Mouse (Mus musculus): ENCODE measurements around the gene Foxn3. TPM values are rescaled to one million over a fixed set of nuclear protein-coding genes. Genes with fewer than 3 reads are reported as not detected.

The Foxn3 gene
- polyA plus RNA-seq, 1 experiment: 5.8 TPM

- Histone ChIP-seq H3K27me3 (ENCODE audit: control insufficient read depth, insufficient read depth, insufficient read length) (no peaks in the 10 kb centered on the region), H3K36me3 (ENCODE audit: control insufficient read depth, insufficient read depth) (no peaks in the 10 kb centered on the region), H3K79me2 (ENCODE audit: control insufficient read depth, insufficient read depth) (no peaks in the 10 kb centered on the region), H3ac (ENCODE audit: control insufficient read depth, insufficient read length) (no peak overlapping the region), H3K4me2 (ENCODE audit: low read depth) (no peak overlapping the region), H3K4me3 (no peak overlapping the region)
- no peak for TF ChIP-seq E2F4 (IDR thresholded peaks at IDR 0.05; ENCODE audit: insufficient read depth)
- no peak for TF ChIP-seq POLR2AphosphoS2 (IDR thresholded peaks at IDR 0.05; ENCODE audit: insufficient read length, low read depth)
- no peak for TF ChIP-seq POLR2A (IDR thresholded peaks at IDR 0.05; ENCODE audit: insufficient read length, low read depth)
- no peak for TF ChIP-seq TCF3 (IDR thresholded peaks at IDR 0.05; ENCODE audit: insufficient read length, low read depth)
- TF ChIP-seq USF1 (IDR thresholded peaks at IDR 0.05; ENCODE audit: low read depth): no peak
- no peak for TF ChIP-seq CEBPB (IDR thresholded peaks at IDR 0.05; ENCODE audit: insufficient read depth, poor library complexity, severe bottlenecking)
- no peak for TF ChIP-seq TCF12 (IDR thresholded peaks at IDR 0.05; ENCODE audit: insufficient read depth, poor library complexity, severe bottlenecking)
- TF ChIP-seq MYOD1 (IDR thresholded peaks at IDR 0.05; ENCODE audit: control insufficient read depth in 1 of 3, insufficient read length in 2 of 3, low read depth in 2 of 3): no peak
- TF ChIP-seq SRF (IDR thresholded peaks at IDR 0.05; ENCODE audit: control insufficient read depth, insufficient read length, low read depth): no peak
- TF ChIP-seq MYOG (IDR thresholded peaks at IDR 0.05; ENCODE audit: control insufficient read depth in 1 of 3, insufficient read depth in 1 of 3, insufficient read length in 2 of 3, low read depth in 2 of 3): no peak
- no peak for TF ChIP-seq MAX (IDR thresholded peaks at IDR 0.05; ENCODE audit: low read depth)
- no peak for TF ChIP-seq REST (IDR thresholded peaks at IDR 0.05; ENCODE audit: insufficient read depth, insufficient read length)
These were observed 301.2 kb downstream of the Foxn3 start for GRCm38 (mm10) chr12:99262066-99262599.

- TF ChIP-seq MYOG (IDR thresholded peaks at IDR 0.05; ENCODE audit: control insufficient read depth in 1 of 3, insufficient read depth in 1 of 3, insufficient read length in 2 of 3, low read depth in 2 of 3): no peak
- no peak for TF ChIP-seq REST (IDR thresholded peaks at IDR 0.05; ENCODE audit: insufficient read depth, insufficient read length)
- TF ChIP-seq MAX (IDR thresholded peaks at IDR 0.05; ENCODE audit: low read depth): no peak
- TF ChIP-seq TCF3 (IDR thresholded peaks at IDR 0.05; ENCODE audit: insufficient read length, low read depth): no peak
- no peak for TF ChIP-seq MYOD1 (IDR thresholded peaks at IDR 0.05; ENCODE audit: control insufficient read depth in 1 of 3, insufficient read length in 2 of 3, low read depth in 2 of 3)
- no peak for TF ChIP-seq TCF12 (IDR thresholded peaks at IDR 0.05; ENCODE audit: insufficient read depth, poor library complexity, severe bottlenecking)
- TF ChIP-seq SRF (IDR thresholded peaks at IDR 0.05; ENCODE audit: control insufficient read depth, insufficient read length, low read depth): no peak
- no peak for TF ChIP-seq POLR2A (IDR thresholded peaks at IDR 0.05; ENCODE audit: insufficient read length, low read depth)
- TF ChIP-seq E2F4 (IDR thresholded peaks at IDR 0.05; ENCODE audit: insufficient read depth): no peak
- no peak for TF ChIP-seq USF1 (IDR thresholded peaks at IDR 0.05; ENCODE audit: low read depth)
- TF ChIP-seq POLR2AphosphoS2 (IDR thresholded peaks at IDR 0.05; ENCODE audit: insufficient read length, low read depth): no peak
- TF ChIP-seq CEBPB (IDR thresholded peaks at IDR 0.05; ENCODE audit: insufficient read depth, poor library complexity, severe bottlenecking): no peak
- Histone ChIP-seq H3ac (ENCODE audit: control insufficient read depth, insufficient read length) (no peak overlapping the region), H3K36me3 (ENCODE audit: control insufficient read depth, insufficient read depth) (no peaks in the 10 kb centered on the region), H3K4me2 (ENCODE audit: low read depth) (no peak overlapping the region), H3K27me3 (ENCODE audit: control insufficient read depth, insufficient read depth, insufficient read length) (no peaks in the 10 kb centered on the region), H3K4me3 (no peak overlapping the region), H3K79me2 (ENCODE audit: control insufficient read depth, insufficient read depth) (no peaks in the 10 kb centered on the region)
These were observed 303.2 kb downstream of the Foxn3 start for GRCm38 (mm10) chr12:99260171-99260570.

GRCm38 (mm10) chr12:99257570-99257969 lies 305.8 kb downstream of the Foxn3 start:
- Histone ChIP-seq H3K4me2 (ENCODE audit: low read depth) (no peak overlapping the region), H3K79me2 (ENCODE audit: control insufficient read depth, insufficient read depth) (no peaks in the 10 kb centered on the region), H3K4me3 (no peak overlapping the region), H3K27me3 (ENCODE audit: control insufficient read depth, insufficient read depth, insufficient read length) (no peaks in the 10 kb centered on the region), H3ac (ENCODE audit: control insufficient read depth, insufficient read length) (no peak overlapping the region), H3K36me3 (ENCODE audit: control insufficient read depth, insufficient read depth) (no peaks in the 10 kb centered on the region)
- no peak for TF ChIP-seq TCF3 (IDR thresholded peaks at IDR 0.05; ENCODE audit: insufficient read length, low read depth)
- no peak for TF ChIP-seq MYOD1 (IDR thresholded peaks at IDR 0.05; ENCODE audit: control insufficient read depth in 1 of 3, insufficient read length in 2 of 3, low read depth in 2 of 3)
- no peak for TF ChIP-seq MAX (IDR thresholded peaks at IDR 0.05; ENCODE audit: low read depth)
- no peak for TF ChIP-seq CEBPB (IDR thresholded peaks at IDR 0.05; ENCODE audit: insufficient read depth, poor library complexity, severe bottlenecking)
- TF ChIP-seq REST (IDR thresholded peaks at IDR 0.05; ENCODE audit: insufficient read depth, insufficient read length): no peak
- TF ChIP-seq TCF12 (IDR thresholded peaks at IDR 0.05; ENCODE audit: insufficient read depth, poor library complexity, severe bottlenecking): no peak
- no peak for TF ChIP-seq E2F4 (IDR thresholded peaks at IDR 0.05; ENCODE audit: insufficient read depth)
- no peak for TF ChIP-seq POLR2AphosphoS2 (IDR thresholded peaks at IDR 0.05; ENCODE audit: insufficient read length, low read depth)
- TF ChIP-seq MYOG (IDR thresholded peaks at IDR 0.05; ENCODE audit: control insufficient read depth in 1 of 3, insufficient read depth in 1 of 3, insufficient read length in 2 of 3, low read depth in 2 of 3): no peak
- no peak for TF ChIP-seq POLR2A (IDR thresholded peaks at IDR 0.05; ENCODE audit: insufficient read length, low read depth)
- no peak for TF ChIP-seq SRF (IDR thresholded peaks at IDR 0.05; ENCODE audit: control insufficient read depth, insufficient read length, low read depth)
- no peak for TF ChIP-seq USF1 (IDR thresholded peaks at IDR 0.05; ENCODE audit: low read depth)

GRCm38 (mm10) chr12:99256997-99257396 lies 306.4 kb downstream of the Foxn3 start:
- no peaks in the 10 kb centered on the region for H3K27me3 ChIP-seq (ENCODE audit: control insufficient read depth, insufficient read depth, insufficient read length)
- TF ChIP-seq SRF (IDR thresholded peaks at IDR 0.05; ENCODE audit: control insufficient read depth, insufficient read length, low read depth) (no peak), USF1 (IDR thresholded peaks at IDR 0.05; ENCODE audit: low read depth) (no peak), MYOG (IDR thresholded peaks at IDR 0.05; ENCODE audit: control insufficient read depth in 1 of 3, insufficient read depth in 1 of 3, insufficient read length in 2 of 3, low read depth in 2 of 3) (no peak), MAX (IDR thresholded peaks at IDR 0.05; ENCODE audit: low read depth) (no peak), MYOD1 (IDR thresholded peaks at IDR 0.05; ENCODE audit: control insufficient read depth in 1 of 3, insufficient read length in 2 of 3, low read depth in 2 of 3) (no peak), REST (IDR thresholded peaks at IDR 0.05; ENCODE audit: insufficient read depth, insufficient read length) (no peak), POLR2A (IDR thresholded peaks at IDR 0.05; ENCODE audit: insufficient read length, low read depth) (no peak), E2F4 (IDR thresholded peaks at IDR 0.05; ENCODE audit: insufficient read depth) (no peak), TCF12 (IDR thresholded peaks at IDR 0.05; ENCODE audit: insufficient read depth, poor library complexity, severe bottlenecking) (no peak), POLR2AphosphoS2 (IDR thresholded peaks at IDR 0.05; ENCODE audit: insufficient read length, low read depth) (no peak), CEBPB (IDR thresholded peaks at IDR 0.05; ENCODE audit: insufficient read depth, poor library complexity, severe bottlenecking) (no peak), TCF3 (IDR thresholded peaks at IDR 0.05; ENCODE audit: insufficient read length, low read depth) (no peak)
- H3K36me3 ChIP-seq (ENCODE audit: control insufficient read depth, insufficient read depth): no peaks in the 10 kb centered on the region
- no peak overlapping the region for H3K4me2 ChIP-seq (ENCODE audit: low read depth)
- H3ac ChIP-seq (ENCODE audit: control insufficient read depth, insufficient read length): no peak overlapping the region
- H3K79me2 ChIP-seq (ENCODE audit: control insufficient read depth, insufficient read depth): no peaks in the 10 kb centered on the region
- H3K4me3 ChIP-seq: no peak overlapping the region

Data from myocyte (in vitro differentiated cells).